8 mouse cellular contexts compared by ENCODE assay signal in the genomic region with DNA sequence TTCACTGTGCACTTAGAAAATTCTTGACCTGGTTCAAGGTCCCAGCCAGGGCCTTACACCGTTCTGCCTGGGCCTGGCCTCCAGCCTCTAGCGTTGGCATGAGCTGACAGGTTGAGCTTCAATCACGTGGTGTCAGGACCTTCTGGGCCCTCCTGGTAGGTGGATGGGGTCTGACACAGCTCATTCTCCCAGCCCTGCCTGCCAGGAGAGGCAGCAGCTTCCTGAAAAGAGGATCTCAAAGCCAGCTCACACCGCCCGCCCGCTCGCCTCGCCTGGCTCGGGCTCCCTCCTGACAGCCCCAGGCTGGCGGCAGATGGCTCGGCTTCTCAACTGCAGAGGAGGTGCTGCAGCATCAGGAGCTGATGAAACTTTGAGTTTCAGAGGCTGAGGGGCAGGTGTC.
DNase-seq lines count a peak whose midpoint lies in the region; ATAC-seq and TF ChIP-seq lines count a peak whose summit lies in the region.

No protein-coding gene starts in this region.

- no peak overlapping the region for H3K27ac ChIP-seq in cerebellum, adult 2 months (ENCODE audit: insufficient read depth, low read length)
- H3K27ac ChIP-seq in lung, postnatal 0 days (ENCODE audit: low read length): no peak overlapping the region

- H3K36me3 ChIP-seq in lung, postnatal 0 days (ENCODE audit: insufficient read depth, low read length): no peaks in the 10 kb centered on the region

- H3K27me3 ChIP-seq in cerebellum, adult 2 months (ENCODE audit: control insufficient read depth, insufficient read depth, low read length): no peaks in the 10 kb centered on the region
- 0 out of 2 replicates have a peak, but pooled peaks cover 4% of the 10 kb centered on the region for H3K27me3 ChIP-seq in lung, postnatal 0 days (replicated peaks; ENCODE audit: insufficient read depth, low read length)

- TF ChIP-seq POLR2A in cerebellum, adult 2 months (IDR thresholded peaks at IDR 0.05; ENCODE audit: borderline replicate concordance, insufficient read depth, low read length): no peak

- no peak for TF ChIP-seq EP300 in lung, postnatal 0 days (IDR thresholded peaks at IDR 0.05)

- WGBS in cerebellum, adult 2 months: 7% methylated on average over 11 of the region's 11 CpGs
- 17% methylated on average over 11 of the region's 11 CpGs for WGBS in lung, postnatal 0 days

- H3K4me2 ChIP-seq in lung, postnatal 0 days (replicated peaks; ENCODE audit: low read depth, low read length): no peak overlapping the region

- no peak overlapping the region for H3K9ac ChIP-seq in lung, postnatal 0 days (replicated peaks; ENCODE audit: low read depth)

- peak; percentile 38 for DNase-seq in WW6 (ENCODE audit: low read depth, low spot score)
- DNase-seq in cerebellum, adult 2 months: peak; percentile 34 to 58
- peak; percentile 58 to 68 for DNase-seq in frontal cortex, postnatal 10 days (ENCODE audit: low spot score in 2 of 2)
- DNase-seq in left cerebral cortex, adult 9 months (ENCODE audit: low spot score in 2 of 2): peak; percentile 33 to 76
- DNase-seq in right cerebral cortex, postnatal 25 days: peak; percentile 83
- no peak for DNase-seq in lung, postnatal 0 days (ENCODE audit: low spot score)

- no peak for ATAC-seq in erythroid progenitor cell, adult 5-6 weeks (replicated peaks; ENCODE audit: low FRiP score, poor library complexity, severe bottlenecking)
- ATAC-seq in lung, postnatal 0 days: no peak
- no peak for ATAC-seq in inflammation-experienced regulatory T-cells, adult 6 months

- no peak for TF ChIP-seq CTCF in cerebellum, adult 2 months (IDR thresholded peaks at IDR 0.05; ENCODE audit: borderline replicate concordance, insufficient read depth, low read depth, low read length)
- no peak for TF ChIP-seq CTCF in lung, postnatal 0 days (IDR thresholded peaks at IDR 0.05)

- no peak overlapping the region for H3K4me3 ChIP-seq in cerebellum, adult 2 months (replicated peaks; ENCODE audit: insufficient read depth, low read depth, low read length)
- no peak overlapping the region for H3K4me3 ChIP-seq in lung, postnatal 0 days (ENCODE audit: low read depth, low read length)

- peaks cover 8% of the 10 kb centered on the region for H3K4me1 ChIP-seq in cerebellum, adult 2 months (ENCODE audit: control insufficient read depth, insufficient read depth, low read length)
- no peaks in the 10 kb centered on the region for H3K4me1 ChIP-seq in lung, postnatal 0 days (ENCODE audit: insufficient read depth, low read depth, low read length)

- H3K9me3 ChIP-seq in lung, postnatal 0 days (ENCODE audit: low read length): no peaks in the 10 kb centered on the region
